Mouse (Mus musculus) cerebellum, adult 2 months (tissue): ENCODE results near the gene Fam227a. TPM values are rescaled to one million over a fixed set of nuclear protein-coding genes. Genes with fewer than 3 reads are reported as not detected.
"Not testable (repeated sequence)": the region's sequence is repeated elsewhere in the genome, so short reads cannot be mapped to it uniquely, and the experiment has no call there.

Experiments used
- DNase-seq, 2 experiments: peaks; one replicate each; pipeline ENCODE4 v3.0.0; 2021
- H3K27ac ChIP-seq: fragments of 200-500 bp; 2 replicates; pipeline ENCODE4 v1.5.1; 2012; ENCODE audit warnings: low read length, control low read depth, inconsistent platforms; ENCODE audit not compliant: insufficient read depth
- H3K27me3 ChIP-seq: fragments of 200-500 bp; 2 replicates; pipeline ENCODE4 v1.6.1; 2012; ENCODE audit warnings: inconsistent platforms, mild to moderate bottlenecking, low read length, moderate library complexity; ENCODE audit not compliant: control insufficient read depth, insufficient read depth
- H3K4me1 ChIP-seq: fragments of 200-500 bp; 2 replicates; pipeline ENCODE4 v1.6.1; 2011; ENCODE audit warnings: low read length; ENCODE audit not compliant: control insufficient read depth, insufficient read depth
- H3K4me3 ChIP-seq: fragments of 200-500 bp; replicated peaks from 2 replicates; pipeline ENCODE3; 2011; ENCODE audit warnings: mild to moderate bottlenecking, low read depth, low read length, control low read depth; ENCODE audit not compliant: insufficient read depth
- CTCF ChIP-seq: fragments of 200-500 bp; IDR thresholded peaks from 2 replicates; pipeline ENCODE4 v1.5.1; 2011; ENCODE audit warnings: low read depth, mild to moderate bottlenecking, control low read depth, low read length, moderate library complexity, borderline replicate concordance; ENCODE audit not compliant: insufficient read depth
- POLR2A ChIP-seq: fragments of 200-500 bp; IDR thresholded peaks from 2 replicates; pipeline ENCODE4 v1.6.1; 2011; ENCODE audit warnings: low read length, control low read depth, borderline replicate concordance; ENCODE audit not compliant: insufficient read depth
- WGBS: fragments of 180-500 bp; shearing (Covaris S2); methylation state at CpG from one replicate; pipeline ENCODE4 v1.1.7; 2018; 5-methylcytosine and 5-hydroxymethylcytosine counted together
- polyA plus RNA-seq: library from polyadenylated mRNA; depleted of rRNA; stranded (reverse); fragments of >200 nt; gene quantifications from 2 replicates; pipeline ENCODE4 v1.2.3, GENCODE M21; 2012

The Fam227a gene
- polyA plus RNA-seq, 1 experiment = 8.5 TPM

GRCm38 (mm10) chr15:79687175-79687574 lies 28.4 kb upstream of the Fam227a start:
- H3K4me3 ChIP-seq = peak overlapping the region; percentile 87
- H3K4me1 ChIP-seq = peaks cover 6% of the 10 kb centered on the region; the same call in 1 of the 2 replicates
- TF ChIP-seq POLR2A = no peak
- 0% methylated on average over 32 of the region's 33 CpGs for WGBS
- peak overlapping the region; percentile 89 for H3K27ac ChIP-seq
- no peaks in the 10 kb centered on the region for H3K27me3 ChIP-seq
- DNase-seq = no peak

GRCm38 (mm10) chr15:79686046-79686869 lies 27.5 kb upstream of the Fam227a start:
- DNase-seq = peak in 1 of 2 experiments; percentile 32
- 0 out of 2 replicates have a peak overlapping the region, but pooled peaks have one; percentile 4 for H3K27ac ChIP-seq
- 4% methylated on average over 15 of the region's 15 CpGs for WGBS
- no peaks in the 10 kb centered on the region for H3K27me3 ChIP-seq
- peak overlapping the region; percentile 67 for H3K4me3 ChIP-seq
- TF ChIP-seq POLR2A (no peak), CTCF (no peak)
- peaks cover 10% of the 10 kb centered on the region for H3K4me1 ChIP-seq

GRCm38 (mm10) chr15:79685141-79685641 lies 26.4 kb upstream of the Fam227a start:
- Histone ChIP-seq H3K4me3 (peak overlapping the region; percentile 67), H3K27me3 (no peaks in the 10 kb centered on the region), H3K4me1 (peaks cover 14% of the 10 kb centered on the region), H3K27ac (no peak overlapping the region)
- 10% methylated on average over 6 of the region's 6 CpGs for whole genome bisulfite sequencing
- TF ChIP-seq CTCF = no peak
- no peak for TF ChIP-seq POLR2A
- no peak for DNase-seq

- H3K27ac ChIP-seq = no peak overlapping the region
- TF ChIP-seq CTCF = no peak
- peak; percentile 57 to 61 for DNase-seq
- peaks cover 16% of the 10 kb centered on the region for H3K4me1 ChIP-seq
- WGBS = 9% methylated on average over 6 of the region's 6 CpGs
- H3K4me3 ChIP-seq = peak overlapping the region; percentile 67
- no peaks in the 10 kb centered on the region for H3K27me3 ChIP-seq
Measured at GRCm38 (mm10) chr15:79684616-79685015, 25.9 kb upstream of the Fam227a start.

DNA sequence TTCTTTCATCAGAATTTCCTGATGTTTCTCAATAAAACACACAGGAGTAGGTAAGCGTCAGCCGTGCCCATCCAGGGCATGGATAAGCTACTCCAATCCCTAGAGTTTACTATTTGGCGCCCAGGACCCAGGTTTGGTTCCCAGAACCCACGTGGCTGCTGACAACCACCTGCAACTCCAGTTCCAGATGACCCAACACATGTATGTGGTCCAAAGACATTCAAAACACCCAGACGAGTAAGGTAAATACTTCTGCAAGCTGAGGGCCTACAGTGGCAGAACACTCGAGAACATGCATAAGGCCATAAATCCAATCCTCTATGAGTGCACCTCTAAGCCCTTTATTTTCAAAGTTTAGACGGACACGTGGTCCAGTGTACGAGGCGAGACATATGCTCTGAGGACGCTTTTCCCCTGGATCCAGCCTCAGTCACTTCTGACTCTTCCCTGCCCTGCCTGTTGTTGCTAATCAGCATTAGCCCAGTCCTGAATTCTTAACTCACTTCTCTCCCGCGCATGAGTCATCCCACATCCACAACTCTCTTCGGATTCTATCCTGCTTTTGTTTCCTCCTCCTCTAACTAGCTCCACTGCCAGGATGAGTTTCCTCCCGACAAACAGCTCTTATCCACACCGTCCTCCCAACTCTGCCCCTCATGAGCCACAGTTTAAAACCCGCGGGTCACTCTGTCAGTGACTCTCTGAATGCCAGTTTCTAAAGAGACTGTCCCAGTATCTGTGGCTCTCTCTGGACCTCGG lies 25.1 kb upstream of the Fam227a start:
- H3K27ac ChIP-seq = no peak overlapping the region
- DNase-seq = peak in 1 of 2 experiments; percentile 28
- TF ChIP-seq POLR2A (no peak), CTCF (no peak)

GRCm38 (mm10) chr15:79683146-79683545 lies 24.4 kb upstream of the Fam227a start:
- peaks cover 13% of the 10 kb centered on the region for H3K4me1 ChIP-seq
- H3K27me3 ChIP-seq = no peaks in the 10 kb centered on the region
- no peak overlapping the region for H3K4me3 ChIP-seq
- 62% methylated on average over 6 of the region's 6 CpGs for WGBS
- no peak for DNase-seq
- TF ChIP-seq POLR2A (no peak), CTCF (no peak)
- no peak overlapping the region for H3K27ac ChIP-seq

More for the DNA sequence above, 25.1 kb upstream of the Fam227a start:
- 23% methylated on average over 19 of the region's 19 CpGs for WGBS
- Histone ChIP-seq H3K27me3 (no peaks in the 10 kb centered on the region), H3K4me3 (peak overlapping the region; percentile 43), H3K4me1 (peaks cover 16% of the 10 kb centered on the region)

DNA sequence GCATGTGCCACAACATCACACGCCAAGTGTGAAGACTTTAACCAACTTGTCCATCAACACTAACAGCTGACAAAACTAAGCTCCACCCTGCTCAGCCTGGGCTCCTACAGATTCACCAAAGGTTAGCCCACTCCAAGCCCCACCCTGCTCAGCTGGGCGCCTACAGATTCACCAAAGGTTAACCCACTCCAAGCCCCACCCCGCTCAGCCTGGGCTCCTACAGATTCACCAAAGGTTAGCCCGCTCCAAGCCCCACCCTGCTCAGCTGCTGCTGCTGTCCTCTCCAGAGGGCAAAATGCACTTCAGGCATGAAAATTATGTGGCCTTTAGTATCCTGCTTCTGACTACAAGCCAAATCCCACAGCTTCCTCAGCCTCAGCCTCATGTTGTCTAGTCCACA lies 23.2 kb upstream of the Fam227a start:
- no peaks in the 10 kb centered on the region for H3K27me3 ChIP-seq
- H3K4me1 ChIP-seq = peaks cover 13% of the 10 kb centered on the region
- no peak overlapping the region for H3K27ac ChIP-seq
- 73% methylated on average over 4 of the region's 4 CpGs for WGBS
- H3K4me3 ChIP-seq = no peak overlapping the region
- no peak for DNase-seq
- TF ChIP-seq CTCF (no peak), POLR2A (no peak)

GRCm38 (mm10) chr15:79677936-79678335 lies 19.2 kb upstream of the Fam227a start:
- no peak for DNase-seq
- 87% methylated on average over 2 of the region's 2 CpGs for whole genome bisulfite sequencing
- no peaks in the 10 kb centered on the region for H3K27me3 ChIP-seq
- H3K27ac ChIP-seq = no peak overlapping the region
- H3K4me1 ChIP-seq = peaks cover 10% of the 10 kb centered on the region
- H3K4me3 ChIP-seq = no peak overlapping the region
- TF ChIP-seq POLR2A (no peak), CTCF (no peak)

DNA sequence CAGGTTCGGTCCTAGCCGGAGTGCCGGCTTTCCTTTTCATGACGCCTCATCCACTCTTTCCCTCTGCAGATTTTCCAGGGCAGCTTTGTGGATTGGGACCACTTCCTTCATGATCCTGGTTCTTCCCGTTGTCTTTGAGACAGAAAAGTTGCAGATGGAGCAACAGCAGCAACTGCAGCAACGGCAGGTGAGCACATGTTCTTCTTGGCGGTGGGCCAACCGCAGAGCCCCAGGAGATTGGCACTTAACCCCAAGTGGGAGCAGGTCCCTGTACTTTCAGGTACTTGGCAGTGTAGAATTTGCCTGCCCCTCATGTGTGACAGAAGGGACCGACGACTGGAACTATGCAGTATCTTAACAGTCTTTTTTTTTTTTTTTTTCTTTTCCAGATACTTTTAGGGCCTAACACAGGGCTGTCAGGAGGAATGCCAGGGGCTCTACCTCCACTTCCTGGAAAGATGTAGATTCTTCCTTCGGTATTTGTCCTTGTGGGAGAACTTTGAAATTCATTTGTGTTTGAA lies 13.1 kb upstream of the Fam227a start:
- H3K4me3 ChIP-seq = peak overlapping the region; percentile 32
- not testable (repeated sequence) for H3K4me1 ChIP-seq, H3K27me3 ChIP-seq, H3K27ac ChIP-seq
- DNase-seq = peak in 1 of 2 experiments; percentile 36
- 52% methylated on average over 11 of the region's 11 CpGs for WGBS
